Mouse (Mus musculus) retina, postnatal 1 day (tissue): ENCODE data around the gene Pcbp4.
A peak's percentile ranks its signal among the peaks of the same experiment; 100 is the strongest.

Experiments
- DNase-seq: peaks from one replicate; pipeline ENCODE4 v3.0.0-alpha.2; 2012

Pcbp4 gene

DNA sequence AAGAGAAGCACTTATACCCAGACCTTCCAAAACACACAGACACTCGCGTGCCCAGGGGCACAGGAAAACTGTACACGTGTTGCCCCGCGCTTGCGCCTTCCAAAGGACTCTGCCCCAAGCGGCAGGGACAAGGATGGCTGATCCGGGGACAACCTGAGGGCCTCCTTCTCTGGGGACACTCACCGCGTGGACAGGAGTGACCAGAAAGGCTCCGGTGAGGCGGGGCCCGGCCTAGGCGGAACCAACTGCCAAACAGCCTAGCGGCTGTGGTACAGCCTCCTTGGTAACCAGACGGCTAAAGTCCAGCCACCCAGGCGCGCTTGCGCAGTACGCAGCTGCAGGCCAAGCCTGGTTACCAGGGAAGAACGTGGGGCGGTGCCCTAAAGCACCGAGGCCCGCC, 5.7 kb upstream of the Pcbp4 start, which contains the start of the genes Abhd14b and Abhd14a:
Abhd14b (plus strand) TSS at position 112 of the 400 bp plus-strand sequence.
Abhd14a (minus strand) TSS at position 331 of the 400 bp plus-strand sequence.
- peak; percentile 94 for DNase-seq

DNA sequence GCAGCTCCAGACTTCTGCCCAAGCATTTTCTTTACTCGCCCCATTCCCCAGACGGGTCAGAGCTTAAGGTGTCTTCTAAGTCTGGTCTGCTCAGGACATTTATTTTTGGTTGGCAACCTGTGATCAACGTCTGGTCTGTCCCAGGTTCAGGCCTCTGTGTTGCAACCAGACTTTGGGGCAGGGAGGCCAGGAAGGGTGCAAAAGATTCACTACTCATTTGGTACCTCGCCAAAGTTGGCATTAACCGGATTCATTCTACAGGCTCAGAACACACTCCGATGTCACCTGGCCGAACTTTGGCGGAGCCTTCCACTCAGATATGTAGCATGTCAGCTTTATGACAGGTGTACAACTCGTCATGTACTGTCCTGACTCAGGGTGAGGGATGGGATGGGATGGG, 5.1 kb upstream of the Pcbp4 start:
- no peak for DNase-seq

DNA sequence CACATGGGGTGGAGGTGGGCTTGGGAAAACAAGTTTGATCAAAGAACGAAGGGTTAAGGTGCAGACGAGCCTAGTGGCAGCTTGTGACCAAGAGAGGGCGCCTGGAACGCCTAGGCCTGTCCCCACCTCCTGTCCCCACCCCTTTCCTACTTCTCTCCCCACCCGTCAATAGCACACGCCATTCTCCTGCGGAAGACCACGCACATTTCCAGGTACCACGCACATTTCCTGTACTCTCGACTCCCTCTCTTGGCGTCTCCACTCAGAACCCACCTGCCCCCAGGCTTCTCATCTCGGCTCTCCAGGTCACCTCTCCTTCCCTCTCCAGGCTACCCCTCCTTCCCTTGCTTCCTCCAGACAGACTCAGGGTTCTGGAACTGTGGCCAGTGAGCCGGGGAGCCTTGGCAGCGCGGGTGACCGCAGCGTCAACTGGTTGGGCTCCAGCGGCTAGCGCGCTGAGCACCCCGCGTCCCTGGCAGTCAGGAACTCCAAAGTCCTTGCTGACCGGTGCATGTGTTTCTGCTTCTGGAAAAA, 4.5 kb upstream of the Pcbp4 start:
- peak; percentile 82 for DNase-seq

DNA sequence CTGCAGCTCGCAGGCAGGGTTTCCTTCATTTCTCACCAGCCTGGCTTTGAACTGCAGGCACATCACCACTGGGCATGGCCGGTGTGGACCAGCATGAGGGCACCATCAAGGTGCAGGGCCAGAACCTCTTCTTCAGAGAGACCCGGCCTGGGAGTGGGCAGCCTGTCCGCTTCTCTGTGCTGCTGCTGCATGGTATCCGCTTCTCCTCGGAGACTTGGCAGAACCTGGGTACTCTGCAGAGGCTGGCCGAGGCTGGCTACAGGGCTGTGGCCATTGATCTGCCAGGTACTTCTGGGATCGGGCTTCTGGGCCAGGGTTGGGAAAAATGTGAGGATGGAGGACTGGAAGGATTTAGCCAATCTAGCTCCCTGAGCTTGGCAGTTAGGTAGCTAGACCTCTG, 3.1 kb upstream of the Pcbp4 start:
- no peak for DNase-seq

DNA sequence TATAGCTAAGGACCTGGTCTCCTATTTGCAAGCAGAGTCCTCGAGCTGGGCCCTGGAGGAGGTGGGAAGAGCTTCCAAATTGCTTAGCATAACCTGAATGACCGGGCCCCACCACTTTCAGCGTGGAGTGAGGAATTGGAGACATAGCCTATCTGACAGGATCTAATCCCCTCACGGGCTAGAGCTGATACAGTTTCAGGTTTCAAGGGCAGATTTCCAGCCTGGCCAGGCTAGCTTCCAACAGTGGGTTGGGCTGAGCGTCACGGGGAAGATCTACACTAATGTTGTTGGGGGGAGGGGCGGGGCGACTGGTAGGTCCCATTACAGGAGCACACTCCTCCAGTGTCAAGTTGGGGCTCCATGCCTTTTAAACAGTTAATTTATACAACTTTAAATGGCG, 2.4 kb upstream of the Pcbp4 start:
- no peak for DNase-seq

DNA sequence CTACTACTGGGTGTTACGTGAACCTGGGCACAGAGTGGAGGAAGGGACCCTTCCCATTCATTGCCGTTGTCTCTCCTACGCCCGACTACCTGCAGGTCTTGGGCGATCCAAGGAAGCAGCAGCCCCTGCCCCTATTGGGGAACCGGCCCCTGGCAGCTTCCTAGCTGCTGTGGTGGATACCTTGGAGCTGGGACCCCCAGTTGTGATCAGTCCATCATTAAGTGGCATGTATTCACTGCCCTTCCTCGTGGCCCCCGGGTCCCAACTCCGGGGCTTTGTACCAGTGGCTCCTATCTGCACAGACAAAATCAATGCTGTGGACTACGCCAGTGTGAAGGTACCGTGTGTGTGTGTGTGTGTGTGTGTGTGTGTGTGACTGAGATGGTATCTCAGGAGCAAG, 1.8 kb upstream of the Pcbp4 start:
- DNase-seq = no peak

DNA sequence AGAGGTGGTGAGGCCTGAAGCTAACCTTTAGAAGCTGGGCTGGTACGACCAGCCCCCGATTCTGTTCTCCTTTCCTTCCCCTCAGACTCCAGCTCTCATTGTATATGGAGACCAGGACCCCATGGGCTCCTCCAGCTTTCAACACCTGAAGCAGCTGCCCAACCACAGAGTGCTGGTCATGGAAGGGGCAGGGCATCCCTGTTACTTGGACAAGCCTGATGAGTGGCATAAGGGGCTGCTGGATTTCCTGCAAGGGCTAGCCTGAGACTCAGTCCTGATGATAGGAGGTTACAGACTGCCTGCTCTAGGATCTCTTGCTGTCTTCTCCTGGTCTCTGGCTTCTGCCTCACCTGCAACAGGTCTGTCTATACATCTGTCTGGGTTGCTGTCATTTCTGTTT, 1.2 kb upstream of the Pcbp4 start:
- no peak for DNase-seq

DNA sequence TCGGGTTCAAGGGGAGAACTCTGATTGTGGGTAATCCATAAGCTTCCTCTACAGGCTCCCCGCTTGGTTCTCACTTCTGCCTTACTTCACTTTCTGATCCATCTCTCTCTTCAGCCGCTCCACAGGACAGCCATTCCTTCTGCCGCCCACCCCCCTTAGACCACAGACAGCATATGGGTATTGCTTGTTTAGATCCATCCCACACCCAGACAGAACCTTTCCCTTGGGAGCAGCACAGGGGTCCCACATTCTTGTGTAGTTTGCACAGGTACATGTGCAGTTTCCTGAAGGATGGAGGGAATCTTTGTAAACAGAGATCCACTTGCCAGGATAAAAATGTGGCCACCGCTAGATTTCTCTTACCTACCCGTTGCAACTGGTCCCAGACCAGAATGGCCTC, 740 bp upstream of the Pcbp4 start:
- DNase-seq = no peak

DNA sequence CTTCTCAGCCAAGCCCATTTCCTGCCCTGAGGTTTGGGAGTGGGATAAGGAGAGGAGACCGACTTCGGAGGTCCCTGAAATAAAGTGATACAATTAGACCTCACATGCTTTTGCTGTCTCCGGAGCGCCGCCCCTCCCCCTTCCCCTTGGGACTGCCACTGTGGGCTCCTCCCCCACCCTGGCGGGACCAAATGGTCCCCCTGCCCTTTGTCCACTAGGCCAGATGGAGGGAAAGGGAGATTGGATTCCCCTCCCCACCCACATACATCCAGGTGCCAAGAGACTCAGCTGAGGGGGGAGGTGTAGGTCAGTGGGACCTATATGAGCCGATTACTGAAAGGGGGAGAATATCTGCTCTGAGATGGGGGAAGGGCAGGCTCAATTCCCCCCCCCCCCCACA, 270 bp upstream of the Pcbp4 start:
- peak; percentile 84 for DNase-seq

DNA sequence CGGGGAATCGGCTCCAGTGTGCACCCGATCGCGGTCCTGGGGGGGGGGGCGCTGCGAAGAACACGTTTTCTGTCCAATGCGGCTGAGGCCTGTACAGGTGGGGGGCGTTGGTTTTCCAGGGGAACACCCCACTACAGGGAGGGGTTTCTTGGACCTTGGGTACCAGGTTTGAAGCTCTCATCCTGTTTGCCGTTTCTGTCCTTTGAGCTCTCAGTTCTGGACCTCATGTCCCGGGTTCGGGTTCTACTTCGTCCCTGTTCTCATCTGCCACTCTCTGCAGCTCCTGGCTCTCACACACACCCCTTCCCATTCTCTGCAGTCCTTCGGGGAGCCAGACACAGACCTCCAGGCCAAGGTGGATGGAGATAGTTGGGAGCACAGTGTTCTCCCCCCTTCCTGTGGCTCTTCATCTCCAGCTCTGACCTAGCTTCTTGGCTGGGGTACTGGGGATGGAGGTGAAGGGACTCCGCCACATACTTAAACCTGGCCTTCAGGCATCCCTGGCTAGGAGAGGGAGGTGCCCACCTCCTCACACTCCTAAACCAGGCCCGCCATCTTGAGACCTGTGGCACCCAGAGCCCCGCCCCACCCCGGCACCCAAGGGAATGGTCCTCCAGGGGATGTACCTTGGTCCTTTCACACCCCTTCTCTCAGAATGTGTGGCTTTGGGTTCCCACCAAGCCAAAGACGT, 1.1 kb downstream of the Pcbp4 start:
- no peak for DNase-seq

DNA sequence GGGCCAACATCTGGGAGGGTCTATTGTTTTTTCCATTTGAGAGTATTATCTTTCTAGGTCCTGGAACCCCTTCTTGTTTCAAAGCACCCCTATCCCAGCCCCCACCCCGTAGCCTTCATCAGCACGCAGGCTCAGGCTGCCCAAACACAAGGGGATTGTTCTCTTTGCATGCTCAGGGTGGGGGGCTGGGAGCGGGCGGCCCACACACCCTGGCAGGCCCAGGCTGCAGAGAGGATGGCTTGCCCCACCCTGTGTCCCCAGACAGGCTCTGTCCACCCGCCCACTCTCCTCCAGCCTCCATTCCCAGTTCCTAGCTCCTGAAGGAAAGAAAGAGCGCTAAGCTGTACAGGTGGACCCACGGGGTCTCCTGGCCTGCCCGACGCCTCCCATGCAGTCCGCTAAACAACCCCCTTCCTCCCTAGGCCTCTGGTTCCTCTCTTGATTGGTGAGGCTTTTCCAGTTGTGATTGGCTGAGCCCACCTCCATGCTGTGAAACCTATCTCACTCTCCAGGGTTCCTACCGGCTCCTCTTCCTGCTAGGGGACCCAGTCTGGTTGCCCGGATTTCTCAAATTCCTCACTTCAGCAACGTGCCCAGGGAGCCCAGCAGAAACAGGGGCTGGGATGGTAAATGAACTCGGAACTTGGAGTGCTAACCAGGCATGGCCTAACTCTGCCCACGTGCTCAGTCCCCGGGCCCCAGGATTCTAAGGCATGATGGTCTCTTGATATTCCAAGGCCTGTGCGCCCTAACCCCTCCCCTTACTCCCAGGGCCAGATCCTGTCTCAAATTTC, 2.0 kb downstream of the Pcbp4 start:
- peak; percentile 64 for DNase-seq

DNA sequence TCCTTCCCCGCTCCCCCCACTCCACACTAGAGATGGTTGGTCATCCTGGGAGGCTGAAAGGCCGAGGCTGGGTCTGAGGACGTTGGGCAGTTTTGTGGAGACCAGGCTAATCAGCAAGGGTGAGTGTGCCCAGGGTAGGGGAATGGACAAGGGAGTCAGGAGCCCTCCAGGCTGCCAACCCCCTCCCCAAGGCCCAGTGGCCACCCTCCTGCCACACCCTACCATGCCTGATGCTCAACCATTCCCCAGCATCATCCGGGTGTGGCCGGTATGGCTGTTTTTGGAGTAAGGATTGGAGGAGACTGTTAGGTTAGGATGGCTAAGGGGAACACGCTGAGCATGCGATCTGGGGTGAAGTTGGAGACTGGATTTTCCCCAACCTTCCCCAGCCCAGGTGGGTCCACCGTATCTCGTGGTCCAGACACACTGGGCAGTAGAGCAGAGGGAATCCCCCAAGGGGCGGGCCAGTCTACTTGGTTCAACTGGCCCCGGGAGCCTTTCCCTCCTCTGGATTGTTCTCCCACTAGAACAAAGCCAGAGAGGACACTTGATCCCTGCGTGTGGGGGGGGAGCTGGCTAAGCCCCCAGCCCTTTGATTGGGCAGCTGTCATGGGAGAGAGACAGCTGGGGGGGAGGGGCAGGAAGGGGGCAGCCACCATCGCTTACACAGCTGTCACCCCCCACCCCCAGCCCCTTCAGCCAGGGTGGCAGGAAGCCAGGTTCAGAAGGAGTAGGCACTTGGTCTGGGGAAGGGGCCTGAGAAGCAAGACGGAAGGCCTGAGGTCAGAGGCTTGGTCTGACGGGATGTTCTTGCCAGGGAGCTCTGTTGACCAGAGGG, 3.5 kb downstream of the Pcbp4 start:
- peak; percentile 96 for DNase-seq

DNA sequence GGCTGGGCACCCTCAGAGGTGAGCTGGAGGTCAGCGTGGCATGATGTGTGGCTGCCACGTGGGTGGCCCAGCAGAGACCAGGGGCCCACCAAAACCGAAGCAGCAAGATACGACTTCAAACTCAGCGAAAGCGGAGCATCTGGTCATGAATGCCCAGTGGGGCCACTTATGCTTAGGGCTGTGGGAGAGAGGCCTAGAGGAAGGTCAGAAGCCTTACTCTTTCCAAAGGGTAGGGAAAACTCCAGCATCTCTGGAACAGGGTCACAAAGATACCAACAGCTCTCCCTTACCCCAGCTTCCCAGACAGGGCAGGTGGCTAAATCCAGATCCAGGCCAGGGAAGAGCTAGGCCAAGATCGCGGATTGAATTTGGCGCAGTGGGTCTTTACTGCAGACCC, 4.1 kb downstream of the Pcbp4 start:
- DNase-seq = no peak

DNA sequence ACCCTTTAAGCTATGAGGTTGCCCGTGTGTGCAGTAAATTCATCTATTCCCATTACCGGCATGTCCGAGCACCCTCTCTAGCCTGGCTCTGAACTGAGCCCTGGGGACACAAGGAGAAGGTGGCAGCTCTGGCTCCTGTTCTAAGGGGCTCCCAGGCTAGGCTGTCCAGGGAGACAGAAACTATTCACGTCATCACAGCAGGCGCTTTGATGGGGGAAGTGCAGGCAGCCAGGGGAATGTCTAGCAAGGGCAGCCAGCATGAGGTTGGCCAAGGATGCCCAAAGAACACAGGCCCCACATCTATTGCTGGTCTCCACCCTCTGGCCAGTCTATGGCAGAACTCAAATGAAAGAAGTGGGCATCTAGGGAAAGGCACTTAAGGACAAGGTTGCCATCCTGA, 4.8 kb downstream of the Pcbp4 start:
- DNase-seq = no peak

DNA sequence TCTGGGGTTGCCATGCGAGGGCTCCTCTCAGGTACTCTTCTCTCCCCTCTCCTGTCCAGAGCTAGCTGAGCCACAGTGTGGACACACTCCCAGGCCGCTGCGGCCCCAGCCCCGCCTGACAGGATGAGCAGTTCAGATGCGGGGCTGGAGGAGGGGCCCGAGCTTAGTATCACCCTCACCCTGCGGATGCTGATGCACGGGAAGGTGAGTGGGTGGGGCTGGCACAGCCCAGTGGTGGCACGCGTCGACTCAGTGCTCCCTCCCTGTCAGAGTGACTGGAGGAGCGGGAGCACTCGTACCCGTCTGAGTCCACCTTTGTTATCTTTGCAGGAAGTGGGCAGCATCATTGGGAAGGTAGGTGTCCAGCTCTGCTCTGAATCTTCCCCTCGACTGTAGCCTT, 6.9 kb downstream of the Pcbp4 start:
- DNase-seq = no peak

DNA sequence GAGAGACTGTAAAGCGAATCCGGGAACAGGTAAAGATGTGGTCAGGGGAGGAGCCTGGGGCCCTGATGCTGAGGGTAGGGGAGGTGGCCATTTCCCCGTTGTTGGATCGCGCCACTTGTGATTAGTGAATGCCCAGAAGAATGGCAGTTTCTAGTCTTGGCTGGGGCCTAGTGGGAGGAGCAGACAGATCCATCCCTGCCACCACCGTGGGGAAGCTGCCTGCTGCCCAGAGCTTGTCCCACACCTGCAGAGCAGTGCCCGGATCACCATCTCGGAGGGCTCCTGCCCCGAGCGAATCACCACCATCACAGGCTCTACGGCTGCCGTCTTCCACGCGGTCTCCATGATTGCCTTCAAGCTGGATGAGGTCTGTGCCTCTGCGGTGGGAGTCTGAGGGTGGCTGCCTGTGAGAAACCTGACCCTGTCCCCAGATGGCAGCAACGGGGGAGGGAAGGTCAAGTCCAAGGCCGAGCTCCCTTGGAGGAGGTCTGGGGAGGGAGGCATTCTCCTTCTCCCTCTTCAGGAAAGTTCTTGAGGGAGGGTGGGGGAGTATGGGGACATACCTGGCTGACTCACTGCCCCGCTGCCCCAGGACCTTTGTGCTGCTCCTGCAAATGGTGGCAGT, 7.4 kb downstream of the Pcbp4 start:
- no peak for DNase-seq

DNA sequence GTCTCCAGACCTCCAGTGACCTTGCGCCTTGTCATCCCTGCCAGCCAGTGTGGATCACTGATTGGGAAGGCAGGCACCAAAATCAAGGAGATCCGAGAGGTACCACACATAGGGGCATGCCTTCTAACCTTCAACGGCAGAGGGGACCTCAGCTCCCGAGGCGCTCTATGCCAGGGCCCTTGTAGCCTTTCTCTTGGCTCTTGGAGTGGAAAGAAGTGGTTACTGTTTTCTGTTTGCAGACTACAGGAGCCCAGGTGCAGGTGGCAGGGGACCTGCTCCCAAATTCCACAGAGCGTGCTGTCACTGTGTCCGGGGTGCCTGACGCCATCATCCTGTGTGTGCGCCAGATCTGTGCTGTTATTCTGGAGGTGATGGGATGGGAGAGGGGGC, 7.9 kb downstream of the Pcbp4 start:
- DNase-seq = no peak

DNA sequence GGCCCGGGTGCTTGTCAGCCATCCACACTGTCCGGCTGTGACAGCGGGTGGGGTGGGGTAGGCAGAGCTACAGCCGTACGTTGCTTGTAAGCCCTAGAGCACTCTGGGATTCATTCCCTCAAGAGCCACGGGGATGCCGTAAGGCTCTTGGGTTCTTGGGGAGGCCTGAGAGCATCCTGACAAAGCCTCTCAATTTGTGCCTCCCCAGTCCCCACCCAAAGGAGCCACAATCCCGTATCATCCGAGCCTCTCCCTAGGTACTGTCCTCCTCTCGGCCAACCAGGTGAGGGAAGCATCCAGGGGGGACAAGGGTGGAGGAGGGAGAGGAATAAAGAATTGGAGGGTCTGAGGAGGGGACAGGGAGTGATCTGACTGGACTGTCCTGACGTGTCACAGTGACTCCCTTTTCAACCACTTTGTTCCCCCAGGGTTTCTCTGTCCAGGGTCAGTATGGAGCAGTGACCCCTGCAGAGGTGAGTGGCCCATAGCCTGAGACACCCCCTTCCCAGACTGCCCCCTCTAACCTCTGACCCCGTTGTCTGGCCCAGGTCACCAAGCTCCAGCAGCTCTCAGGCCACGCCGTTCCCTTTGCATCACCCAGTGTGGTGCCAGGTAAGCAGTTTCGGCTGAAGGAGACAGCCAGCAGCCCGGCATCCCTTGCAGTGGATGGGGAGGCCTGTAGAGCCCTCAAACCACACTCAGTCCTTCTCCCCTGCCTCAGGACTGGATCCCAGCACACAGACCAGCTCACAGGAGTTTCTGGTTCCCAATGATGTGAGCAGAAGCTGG, 8.7 kb downstream of the Pcbp4 start:
- no peak for DNase-seq

DNA sequence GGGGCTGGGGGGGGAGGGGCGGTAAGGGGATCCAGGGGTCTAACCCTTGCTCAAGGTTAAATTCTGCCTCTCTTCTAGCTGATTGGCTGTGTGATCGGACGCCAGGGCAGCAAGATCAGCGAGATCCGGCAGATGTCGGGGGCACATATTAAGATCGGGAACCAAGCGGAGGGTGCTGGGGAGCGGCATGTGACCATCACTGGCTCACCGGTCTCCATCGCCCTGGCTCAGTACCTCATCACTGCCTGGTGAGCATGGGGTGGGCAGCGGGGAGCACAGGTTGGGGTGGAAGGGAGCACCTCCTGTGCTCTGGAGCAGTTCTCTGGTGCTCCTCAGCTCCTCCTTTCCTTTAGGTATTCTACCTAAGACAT, 9.3 kb downstream of the Pcbp4 start:
- DNase-seq = no peak

DNA sequence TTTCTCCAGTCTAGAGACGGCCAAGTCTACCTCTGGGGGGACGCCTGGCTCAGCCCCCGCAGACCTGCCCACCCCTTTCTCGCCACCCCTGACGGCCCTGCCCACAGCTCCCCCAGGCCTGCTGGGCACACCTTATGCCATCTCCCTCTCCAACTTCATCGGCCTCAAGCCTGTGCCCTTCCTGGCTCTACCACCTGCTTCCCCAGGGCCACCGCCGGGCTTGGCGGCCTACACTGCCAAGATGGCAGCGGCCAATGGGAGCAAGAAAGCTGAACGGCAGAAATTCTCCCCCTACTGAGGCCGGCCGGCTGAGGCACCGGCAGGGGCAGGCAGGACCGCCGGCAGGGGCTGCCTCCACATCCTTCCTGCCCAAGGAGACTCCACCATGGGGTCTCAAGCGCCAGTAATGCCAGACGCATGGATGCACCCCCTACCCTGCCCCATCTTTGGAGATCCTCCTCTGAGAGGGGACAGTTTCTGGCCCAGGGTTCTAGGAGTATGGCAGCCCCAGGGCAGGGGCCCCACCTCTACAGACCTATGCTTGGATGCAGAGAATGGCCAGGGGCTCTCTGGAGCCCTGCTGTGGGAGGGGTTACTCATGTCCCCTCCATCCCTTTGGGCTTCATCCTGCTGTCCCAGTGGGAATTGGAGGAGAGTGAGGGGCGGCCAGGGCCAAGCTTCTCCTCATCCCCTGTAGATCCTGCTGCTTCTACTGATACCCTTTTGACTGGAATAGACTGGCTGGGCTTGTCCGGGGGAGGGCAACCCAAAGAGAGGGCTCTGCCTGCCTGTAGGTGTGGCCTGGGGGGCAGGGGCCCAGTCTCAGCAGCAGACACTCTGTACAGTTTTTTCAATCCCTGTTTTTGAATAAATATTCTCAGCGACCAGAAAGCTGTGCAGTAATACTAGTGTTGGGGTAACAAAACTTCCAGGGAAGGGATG, 10.3 kb downstream of the Pcbp4 start:
- no peak for DNase-seq
